Mouse (Mus musculus) liver, embryonic 13.5 days (tissue): ENCODE data around the gene Lancl3. TPM values are rescaled to one million over a fixed set of nuclear protein-coding genes. Genes with fewer than 3 reads are reported as not detected.
A peak's percentile ranks its signal among the peaks of the same experiment; 100 is the strongest.
"Not testable (repeated sequence)": the region's sequence is repeated elsewhere in the genome, so short reads cannot be mapped to it uniquely, and the experiment has no call there.

Source experiments
- ATAC-seq: fragments of 200-750 bp; cut with Nextera tagmentation; 2 replicates; pipeline ENCODE4 v1.8.0; 2017; ENCODE audit warnings: low read depth, mild to moderate bottlenecking, moderate number of reproducible peaks, moderate library complexity
- DNase-seq: peaks from one replicate; pipeline ENCODE4 v3.0.0; 2022
- H3K27ac ChIP-seq: fragments of 300-500 bp; sonication (generic); 2 replicates; pipeline ENCODE4 v1.5.1; 2015; ENCODE audit warnings: moderate library complexity, mild to moderate bottlenecking, inconsistent platforms
- H3K27me3 ChIP-seq: fragments of 300-500 bp; sonication (generic); 2 replicates; pipeline ENCODE4 v1.6.1; 2015; ENCODE audit warnings: mild to moderate bottlenecking, inconsistent platforms
- H3K36me3 ChIP-seq: fragments of 300-500 bp; sonication (generic); 2 replicates; pipeline ENCODE4 v1.6.1; 2015; ENCODE audit warnings: mild to moderate bottlenecking, inconsistent platforms
- H3K4me1 ChIP-seq: fragments of 300-500 bp; sonication (generic); replicated peaks from 2 replicates; pipeline ENCODE4 v1.6.1; 2015; ENCODE audit warnings: inconsistent platforms
- H3K4me2 ChIP-seq: fragments of 300-500 bp; sonication (generic); 2 replicates; pipeline ENCODE4 v1.6.1; 2015; ENCODE audit warnings: inconsistent platforms, mild to moderate bottlenecking, moderate library complexity
- H3K4me3 ChIP-seq: fragments of 300-500 bp; sonication (generic); replicated peaks from 2 replicates; pipeline ENCODE4 v1.5.1; 2015; ENCODE audit warnings: mild to moderate bottlenecking, inconsistent platforms
- H3K9ac ChIP-seq: fragments of 300-500 bp; sonication (generic); 2 replicates; pipeline ENCODE4 v1.6.1; 2015; ENCODE audit warnings: mild to moderate bottlenecking, inconsistent platforms
- H3K9me3 ChIP-seq: fragments of 300-500 bp; sonication (generic); replicated peaks from 2 replicates; pipeline ENCODE4 v1.6.1; 2016; ENCODE audit warnings: inconsistent platforms
- WGBS: fragments of 180-500 bp; shearing (Covaris S2); methylation state at CpG from one replicate; pipeline ENCODE4 v1.1.7; 2015; ENCODE audit not compliant: insufficient replicate concordance; 5-methylcytosine and 5-hydroxymethylcytosine counted together
- polyA plus RNA-seq: library from polyadenylated mRNA; unstranded; fragments of >200 nt; fragmentation: Nextera tagmentation; extraction: Ambion mirVana; gene quantifications from 2 replicates; pipeline ENCODE4 v1.2.1, GENCODE M21; 2015

Gene Lancl3
- polyA plus RNA-seq, 1 experiment from 2014 or later, result 0.27 TPM

- Histone ChIP-seq H3K9ac (0 out of 2 replicates have a peak overlapping the region, but pooled peaks have one; percentile 6), H3K4me2 (peak overlapping the region; percentile 32; the same call in 1 of the 2 replicates)
- DNase-seq, result peak; percentile 14
These were observed 103.8 kb downstream of the Lancl3 start for GRCm38 (mm10) chrX:9303455-9303854.

GRCm38 (mm10) chrX:9316457-9316856 lies 116.8 kb downstream of the Lancl3 start:
- peak; percentile 65 for ATAC-seq
- H3K36me3 ChIP-seq, H3K9ac ChIP-seq, H3K9me3 ChIP-seq, DNase-seq, H3K27me3 ChIP-seq, H3K4me1 ChIP-seq, H3K4me3 ChIP-seq, H3K27ac ChIP-seq: not testable (repeated sequence)
- peak overlapping the region; percentile 28; the same call in 1 of the 2 replicates for H3K4me2 ChIP-seq

More at GRCm38 (mm10) chrX:9303455-9303854, 103.8 kb downstream of the Lancl3 start:
- 21% methylated on average over 1 of the region's 1 CpGs for WGBS
- Histone ChIP-seq H3K36me3 (peaks cover 3% of the 10 kb centered on the region; the same call in 1 of the 2 replicates), H3K4me1 (peaks cover 28% of the 10 kb centered on the region), H3K9me3 (no peaks in the 10 kb centered on the region), H3K4me3 (no peak overlapping the region), H3K27me3 (no peaks in the 10 kb centered on the region), H3K27ac (peak overlapping the region; percentile 77)
- peak; percentile 56 for ATAC-seq

Other genes starting within 250 kb of the Lancl3 start
- not detected in 2 replicates for gene Fthl17b, start 236.9 kb upstream of the Lancl3 start, polyA plus RNA-seq
- not detected in 2 replicates for gene Fthl17c, start 223.3 kb upstream of the Lancl3 start, polyA plus RNA-seq
- gene Fthl17d, start 213.1 kb upstream of the Lancl3 start, polyA plus RNA-seq, result not detected in 2 replicates
- gene Fthl17e, start 166.4 kb upstream of the Lancl3 start, polyA plus RNA-seq, result not detected in 2 replicates
- not detected in 2 replicates for gene Fthl17f, start 136.9 kb upstream of the Lancl3 start, polyA plus RNA-seq
- gene 4930402K13Rik, start 95.3 kb upstream of the Lancl3 start, polyA plus RNA-seq, result not detected in 2 replicates
- gene Gm14862, start 57.0 kb downstream of the Lancl3 start, polyA plus RNA-seq, result 3.6 and 3.7 TPM in 2 replicates
- gene Xk, start 72.9 kb downstream of the Lancl3 start, polyA plus RNA-seq, result 18.2 and 26.5 TPM in 2 replicates
- gene H2al1m, start 83.9 kb downstream of the Lancl3 start, polyA plus RNA-seq, result 1.5 and 1.8 TPM in 2 replicates
- gene H2al1k, start 150.7 kb downstream of the Lancl3 start, polyA plus RNA-seq, result not detected in 2 replicates